Mouse (Mus musculus) heart, adult 2 months (tissue): Measurements from ENCODE around the gene Dok5.

Source experiments
- CTCF ChIP-seq: fragments of 200-600 bp; IDR thresholded peaks from 2 replicates; pipeline ENCODE4 v1.8.1; 2022; ENCODE audit warnings: antibody characterized with exemption, mild to moderate bottlenecking, moderate library complexity
- EP300 ChIP-seq: fragments of 200-500 bp; IDR thresholded peaks from 2 replicates; pipeline ENCODE4 v1.6.1; 2011; ENCODE audit warnings: low read depth, low read length, control low read depth; ENCODE audit not compliant: insufficient read depth
- POLR2A ChIP-seq: fragments of 200-500 bp; IDR thresholded peaks from 2 replicates; pipeline ENCODE4 v1.6.1; 2011; ENCODE audit warnings: mild to moderate bottlenecking, low read depth, low read length, control low read depth; ENCODE audit not compliant: insufficient read depth

DNA sequence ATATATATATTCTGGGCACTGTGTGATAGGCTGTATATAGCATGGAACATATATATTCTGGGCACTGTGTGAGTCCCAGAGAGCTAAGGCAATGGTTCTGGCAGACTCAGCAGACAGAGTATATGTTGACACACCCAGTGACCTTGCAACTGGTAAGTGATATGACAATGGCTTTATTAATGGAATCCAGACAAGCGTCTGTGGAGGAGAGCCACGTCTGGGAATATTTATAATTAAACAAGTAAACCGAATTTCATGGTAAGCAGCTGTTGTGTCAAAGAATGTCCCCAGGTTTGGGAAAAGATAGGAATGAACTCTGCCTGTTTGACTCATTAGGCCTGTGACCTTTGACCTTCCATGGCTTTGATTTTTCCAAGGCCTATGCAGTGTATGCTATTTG is 2.8 kb downstream of the Dok5 start:
- TF ChIP-seq CTCF = no peak
- TF ChIP-seq POLR2A = no peak
- TF ChIP-seq EP300 = no peak
